In the genomic region with DNA sequence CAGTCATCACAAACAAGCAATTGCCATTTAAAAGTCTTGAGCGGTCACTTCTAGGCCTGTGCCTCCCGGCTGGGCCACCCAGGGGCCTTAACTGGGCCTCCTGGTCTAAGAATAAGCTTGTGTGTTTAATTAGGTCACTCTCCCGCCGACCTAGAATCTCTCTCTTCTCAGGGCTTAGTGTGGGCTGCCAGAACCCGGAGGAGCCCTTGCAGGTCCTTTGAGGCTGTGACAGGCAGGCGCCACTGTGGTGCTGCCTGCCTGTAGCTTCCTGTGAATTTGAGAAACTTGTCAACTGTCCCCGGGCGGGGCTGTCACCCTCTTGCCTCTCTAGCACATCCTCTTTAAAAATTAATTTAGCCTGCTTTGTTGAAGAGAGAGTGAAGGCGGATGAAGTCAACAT, we compare ENCODE assay signal across 10 mouse cellular contexts. TPM values are rescaled to one million over a fixed set of nuclear protein-coding genes. Genes with fewer than 3 reads are reported as not detected.
DNase-seq lines count a peak whose midpoint lies in the region; ATAC-seq and TF ChIP-seq lines count a peak whose summit lies in the region.
"Had no signal": no experiment of that assay in that cellular context is flagged by ENCODE, and none has a peak within 500 bp of the region (broad histone marks: within the 10 kb centered on the region; RNA-seq: fewer than 3 reads in every experiment).

No protein-coding gene starts in this region.

- no peak overlapping the region for H3K4me3 ChIP-seq in left cerebral cortex, adult 2 months
- H3K4me3 ChIP-seq in cerebellum, adult 2 months (replicated peaks; ENCODE audit: insufficient read depth, low read depth, low read length), result no peak overlapping the region
- no peak overlapping the region for H3K4me3 ChIP-seq in kidney, embryonic 15.5 days (replicated peaks)
- no peak overlapping the region for H3K4me3 ChIP-seq in midbrain, embryonic 13.5 days (replicated peaks)
- no peak overlapping the region for H3K4me3 ChIP-seq in intestine, postnatal 0 days (ENCODE audit: low read depth, low read length)
- H3K4me3 ChIP-seq: limb, embryonic 15.5 days had no signal

- intact Hi-C loops in left cerebral cortex, adult 2 months (cut with DNase I), result no loop called here
- intact Hi-C loops in left cerebral cortex, postnatal 36 days (cut with DNase I), result loop anchor here (5.0 kb wide), 1 partner anchor 36 kb away; no protein-coding TSS in a partner anchor

- WGBS in cerebellum, adult 2 months, result 28% methylated on average over 9 of the region's 9 CpGs
- 50% methylated on average over 9 of the region's 9 CpGs for WGBS in kidney, embryonic 15.5 days
- 61% methylated on average over 9 of the region's 9 CpGs for WGBS in midbrain, embryonic 13.5 days
- WGBS in intestine, postnatal 0 days, result 55% methylated on average over 9 of the region's 9 CpGs

- H3K27ac ChIP-seq in left cerebral cortex, adult 2 months, result peak overlapping the region; percentile 73; the same call in 1 of the 2 replicates
- H3K27ac ChIP-seq in cerebellum, adult 2 months (ENCODE audit: insufficient read depth, low read length), result peak overlapping the region; percentile 49; the same call in 1 of the 2 replicates
- H3K27ac ChIP-seq in kidney, embryonic 15.5 days, result peak overlapping the region; percentile 37; the same call in 1 of the 2 replicates
- H3K27ac ChIP-seq in midbrain, embryonic 13.5 days, result no peak overlapping the region
- H3K27ac ChIP-seq in intestine, postnatal 0 days (ENCODE audit: low read depth, low read length), result no peak overlapping the region
- H3K27ac ChIP-seq: limb, embryonic 15.5 days had no signal

- H3K9me3 ChIP-seq in kidney, embryonic 15.5 days (replicated peaks), result no peaks in the 10 kb centered on the region
- H3K9me3 ChIP-seq in midbrain, embryonic 13.5 days, result no peaks in the 10 kb centered on the region
- no peaks in the 10 kb centered on the region for H3K9me3 ChIP-seq in intestine, postnatal 0 days (ENCODE audit: control insufficient read depth)
- H3K9me3 ChIP-seq: limb, embryonic 15.5 days had no signal

- no peak for ATAC-seq in kidney, embryonic 15.5 days (replicated peaks; ENCODE audit: low FRiP score)
- ATAC-seq in midbrain, embryonic 13.5 days, result no peak
- no peak for ATAC-seq in intestine, postnatal 0 days

- H3K27me3 ChIP-seq in cerebellum, adult 2 months (ENCODE audit: control insufficient read depth, insufficient read depth, low read length), result no peaks in the 10 kb centered on the region
- H3K27me3 ChIP-seq in kidney, embryonic 15.5 days, result no peaks in the 10 kb centered on the region
- no peaks in the 10 kb centered on the region for H3K27me3 ChIP-seq in midbrain, embryonic 13.5 days
- H3K27me3 ChIP-seq in intestine, postnatal 0 days (replicated peaks; ENCODE audit: control insufficient read depth, insufficient read depth, low read length), result no peaks in the 10 kb centered on the region
- H3K27me3 ChIP-seq: limb, embryonic 15.5 days had no signal

- no peak for TF ChIP-seq CTCF in left cerebral cortex, adult 2 months (IDR thresholded peaks at IDR 0.05)
- no peak for TF ChIP-seq CTCF in cerebellum, adult 2 months (IDR thresholded peaks at IDR 0.05; ENCODE audit: borderline replicate concordance, insufficient read depth, low read depth, low read length)
- no peak for TF ChIP-seq CTCF in intestine, postnatal 0 days (IDR thresholded peaks at IDR 0.05; ENCODE audit: low read depth)

- no peaks in the 10 kb centered on the region for H3K36me3 ChIP-seq in kidney, embryonic 15.5 days
- H3K36me3 ChIP-seq in midbrain, embryonic 13.5 days, result no peaks in the 10 kb centered on the region
- H3K36me3 ChIP-seq in intestine, postnatal 0 days (ENCODE audit: control insufficient read depth, insufficient read depth), result no peaks in the 10 kb centered on the region
- H3K36me3 ChIP-seq: limb, embryonic 15.5 days had no signal

- peak in 1 of 2 experiments; percentile 29 for DNase-seq in left cerebral cortex, adult 2 months (ENCODE audit: extremely low spot score in 1 of 2, low spot score in 2 of 2)
- DNase-seq in left cerebral cortex, postnatal 36 days (ENCODE audit: low spot score in 2 of 2), result no peak
- DNase-seq in cerebellum, adult 2 months, result peak; percentile 42 to 62
- peak; percentile 68 to 80 for DNase-seq in natural killer cell, adult 2 months (ENCODE audit: low spot score in 2 of 2)
- DNase-seq in adipocyte (ENCODE audit: low spot score), result no peak

- no peak for TF ChIP-seq POLR2A in cerebellum, adult 2 months (IDR thresholded peaks at IDR 0.05; ENCODE audit: borderline replicate concordance, insufficient read depth, low read length)

- no peaks in the 10 kb centered on the region; the same call in 1 of the 2 replicates for H3K4me1 ChIP-seq in cerebellum, adult 2 months (ENCODE audit: control insufficient read depth, insufficient read depth, low read length)
- H3K4me1 ChIP-seq in kidney, embryonic 15.5 days, result peaks cover 22% of the 10 kb centered on the region
- no peaks in the 10 kb centered on the region for H3K4me1 ChIP-seq in midbrain, embryonic 13.5 days (replicated peaks)
- H3K4me1 ChIP-seq in intestine, postnatal 0 days (replicated peaks; ENCODE audit: control insufficient read depth, insufficient read depth, low read length), result peaks cover 13% of the 10 kb centered on the region

- H3K9ac ChIP-seq in kidney, embryonic 15.5 days, result no peak overlapping the region
- no peak overlapping the region for H3K9ac ChIP-seq in midbrain, embryonic 13.5 days (replicated peaks)
- no peak overlapping the region for H3K9ac ChIP-seq in intestine, postnatal 0 days (ENCODE audit: low read depth, low read length)
- H3K9ac ChIP-seq: limb, embryonic 15.5 days had no signal

- H3K4me2 ChIP-seq in kidney, embryonic 15.5 days, result no peak overlapping the region
- H3K4me2 ChIP-seq in midbrain, embryonic 13.5 days (replicated peaks), result no peak overlapping the region
- H3K4me2 ChIP-seq in intestine, postnatal 0 days (replicated peaks; ENCODE audit: low read depth), result no peak overlapping the region
- H3K4me2 ChIP-seq: limb, embryonic 15.5 days had no signal

RNA-seq across cellular contexts. Expression of a gene that starts 45.2 kb away (rescaled TPM):
- total RNA-seq in left cerebral cortex, adult 2 months (2021), result 100 to 1,000 TPM; 161 to 164 TPM
- total RNA-seq in left cerebral cortex, postnatal 36 days (2021), result 100 to 1,000 TPM; 140 to 151 TPM
- polyA plus RNA-seq in cerebellum, adult 2 months (2012; rRNA removed), result 157 and 159 TPM in 2 replicates
- polyA plus RNA-seq in kidney, embryonic 15.5 days (2015; fragmentation: Nextera tagmentation; extraction: Ambion mirVana), result 28.1 and 30.2 TPM in 2 replicates
- 52.4 and 53.1 TPM in 2 replicates for polyA plus RNA-seq in midbrain, embryonic 13.5 days (2015; fragmentation: Nextera tagmentation; extraction: Ambion mirVana)
- 14.4 and 16.0 TPM in 2 replicates for polyA plus RNA-seq in intestine, postnatal 0 days (2015; fragmentation: Nextera tagmentation; extraction: Ambion mirVana)

RNA-seq across cellular contexts. Expression of a gene that starts 53.2 kb away (rescaled TPM):
- total RNA-seq in left cerebral cortex, adult 2 months (2021), result under 1 TPM; 0.59 to 0.63 TPM
- under 1 TPM; 0.66 to 0.84 TPM for total RNA-seq in left cerebral cortex, postnatal 36 days (2021)
- polyA plus RNA-seq in cerebellum, adult 2 months (2012; rRNA removed), result 0.18 and 0.30 TPM in 2 replicates
- polyA plus RNA-seq in kidney, embryonic 15.5 days (2015; fragmentation: Nextera tagmentation; extraction: Ambion mirVana), result 46.4 and 49.5 TPM in 2 replicates
- 18.3 and 19.3 TPM in 2 replicates for polyA plus RNA-seq in midbrain, embryonic 13.5 days (2015; fragmentation: Nextera tagmentation; extraction: Ambion mirVana)
- 9.2 and 11.0 TPM in 2 replicates for polyA plus RNA-seq in intestine, postnatal 0 days (2015; fragmentation: Nextera tagmentation; extraction: Ambion mirVana)
- total RNA-seq: gastrocnemius, adult 8-10 months had no signal

Comparison
In these comparisons a context has a peak if more than half of its experiments do, and no peak if none do; other contexts are left out.
1. DNase-seq: peak in cerebellum, adult 2 months (2 of 2) and natural killer cell, adult 2 months (2 of 2); none in left cerebral cortex, postnatal 36 days (0 of 2) and adipocyte (single experiment).
2. H3K27ac ChIP-seq: peak in left cerebral cortex, adult 2 months (single experiment), cerebellum, adult 2 months (single experiment) and kidney, embryonic 15.5 days (single experiment); none in midbrain, embryonic 13.5 days (single experiment) and intestine, postnatal 0 days (single experiment).